Mouse (Mus musculus): ENCODE data around the gene Cbx2. TPM values are rescaled to one million over a fixed set of nuclear protein-coding genes. Genes with fewer than 3 reads are reported as not detected.

Gene Cbx2
- polyA plus RNA-seq, 1 experiment from 2014 or later, result 29.3 TPM

DNA sequence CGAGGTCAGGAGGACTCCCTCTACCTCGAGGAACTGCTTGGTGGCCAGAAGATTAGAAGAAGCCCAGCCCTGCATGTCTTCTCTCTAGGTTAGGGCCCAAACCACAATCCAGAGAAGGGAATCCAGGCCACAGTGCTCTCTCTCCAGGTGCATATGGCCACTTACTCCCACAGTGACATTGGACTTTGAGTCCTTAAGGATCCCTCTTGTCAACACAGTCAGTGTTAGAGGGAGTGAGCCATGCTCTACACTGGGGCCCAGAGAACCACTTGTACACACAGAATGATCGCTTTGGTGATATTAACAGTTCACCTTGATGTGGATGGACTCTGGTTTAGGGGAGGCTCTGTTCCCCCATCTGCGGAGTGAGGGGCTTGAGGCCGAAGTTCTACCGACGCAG is 49.5 kb downstream of the Cbx2 start:
- H3K4me1 ChIP-seq (replicated peaks), result no peaks in the 10 kb centered on the region
- H3K27ac ChIP-seq (ENCODE audit: poor library complexity, severe bottlenecking), result no peak overlapping the region
- H3K27me3 ChIP-seq (replicated peaks), result peaks cover 51% of the 10 kb centered on the region
- no peaks in the 10 kb centered on the region for H3K36me3 ChIP-seq
- no peak for ATAC-seq (ENCODE audit: insufficient number of reproducible peaks, low FRiP score)
- H3K9me3 ChIP-seq (replicated peaks), result peaks cover 7% of the 10 kb centered on the region
- H3K4me2 ChIP-seq, result no peak overlapping the region
- no peak overlapping the region for H3K9ac ChIP-seq
- 72% methylated on average over 7 of the region's 7 CpGs for WGBS
- H3K4me3 ChIP-seq, result no peak overlapping the region

DNA sequence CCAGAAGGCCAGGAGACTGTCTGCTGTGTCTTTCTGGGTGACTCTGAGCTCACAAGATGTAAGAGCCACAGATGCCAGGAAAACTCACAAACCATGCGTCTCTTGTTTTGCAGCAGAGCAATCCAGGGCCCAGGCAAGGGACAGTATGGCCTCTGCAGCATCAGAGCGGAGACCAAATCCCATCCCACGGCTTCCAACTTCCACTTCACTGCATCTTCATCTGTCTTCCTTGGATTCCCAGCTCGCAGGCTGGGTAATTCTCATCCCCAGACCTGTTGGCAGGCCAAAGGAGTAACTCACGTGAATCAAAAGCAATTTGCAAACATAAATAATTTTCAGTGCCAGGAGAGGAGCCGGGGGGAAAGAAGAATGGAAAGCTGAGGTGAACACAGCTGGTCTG is 50.2 kb downstream of the Cbx2 start:
- no peak for ATAC-seq (ENCODE audit: insufficient number of reproducible peaks, low FRiP score)
- peaks cover under 1% of the 10 kb centered on the region for H3K4me1 ChIP-seq (replicated peaks)
- H3K4me3 ChIP-seq, result no peak overlapping the region
- H3K36me3 ChIP-seq, result 0 out of 2 replicates have a peak, but pooled peaks cover 3% of the 10 kb centered on the region
- H3K9ac ChIP-seq, result no peak overlapping the region
- H3K27ac ChIP-seq (ENCODE audit: poor library complexity, severe bottlenecking), result no peak overlapping the region
- peaks cover 51% of the 10 kb centered on the region for H3K27me3 ChIP-seq (replicated peaks)
- peaks cover 7% of the 10 kb centered on the region for H3K9me3 ChIP-seq (replicated peaks)
- 76% methylated on average over 6 of the region's 6 CpGs for WGBS
- H3K4me2 ChIP-seq, result no peak overlapping the region

DNA sequence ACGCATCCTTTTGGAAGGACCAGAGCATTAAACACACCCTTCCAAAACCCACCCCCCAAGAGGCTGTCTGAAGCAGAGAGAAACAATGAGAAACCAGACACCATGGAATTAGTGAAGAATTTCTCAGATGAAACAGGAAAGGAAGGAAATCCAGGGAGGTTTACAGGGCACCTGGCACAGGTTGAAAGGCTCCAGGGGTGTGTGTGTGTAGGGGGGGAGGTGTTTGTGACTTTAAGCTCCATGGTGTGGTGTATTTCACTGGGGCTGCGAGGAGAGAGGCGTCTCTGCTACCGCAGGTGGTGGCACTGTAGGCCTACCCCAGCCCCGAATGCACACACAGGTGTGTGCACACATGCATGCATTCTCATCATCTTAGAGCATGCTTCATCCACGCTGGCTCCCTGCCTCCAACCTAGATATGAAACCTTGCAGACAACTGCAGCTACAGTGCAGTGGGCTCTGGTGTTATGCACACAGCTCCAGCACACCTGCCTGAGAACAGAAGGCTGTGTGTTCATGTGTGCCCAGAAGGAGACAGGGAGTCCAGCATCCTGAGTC is 51.2 kb downstream of the Cbx2 start:
- H3K36me3 ChIP-seq, result 0 out of 2 replicates have a peak, but pooled peaks cover 3% of the 10 kb centered on the region
- peaks cover 10% of the 10 kb centered on the region for H3K4me1 ChIP-seq (replicated peaks)
- 72% methylated on average over 6 of the region's 6 CpGs for WGBS
- peaks cover 46% of the 10 kb centered on the region for H3K27me3 ChIP-seq (replicated peaks)
- H3K9ac ChIP-seq, result no peak overlapping the region
- H3K4me2 ChIP-seq, result no peak overlapping the region
- ATAC-seq (ENCODE audit: insufficient number of reproducible peaks, low FRiP score), result no peak
- peaks cover 7% of the 10 kb centered on the region for H3K9me3 ChIP-seq (replicated peaks)
- H3K4me3 ChIP-seq, result no peak overlapping the region
- no peak overlapping the region for H3K27ac ChIP-seq (ENCODE audit: poor library complexity, severe bottlenecking)

DNA sequence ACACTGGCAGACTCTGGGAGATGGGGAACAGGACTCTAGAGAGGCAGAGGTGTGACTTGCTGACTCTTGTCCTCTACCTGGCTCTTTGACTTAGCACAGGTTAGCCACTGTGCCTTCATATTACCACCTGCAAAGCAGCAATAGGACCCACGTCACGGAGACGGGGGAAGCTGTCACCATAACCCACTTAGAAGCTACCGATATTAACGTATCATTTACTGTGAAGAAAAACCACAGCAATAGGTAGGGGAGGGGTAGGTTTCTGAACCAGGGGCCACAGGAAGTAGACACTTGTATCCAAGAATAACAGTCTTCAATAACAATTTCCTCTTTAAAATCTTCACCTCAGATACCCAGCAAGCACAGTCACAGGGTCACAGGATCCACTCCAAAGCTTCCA is 53.0 kb downstream of the Cbx2 start:
- peaks cover 48% of the 10 kb centered on the region for H3K27me3 ChIP-seq (replicated peaks)
- peaks cover 8% of the 10 kb centered on the region for H3K36me3 ChIP-seq
- no peaks in the 10 kb centered on the region for H3K9me3 ChIP-seq (replicated peaks)
- H3K27ac ChIP-seq (ENCODE audit: poor library complexity, severe bottlenecking), result no peak overlapping the region
- no peak overlapping the region for H3K9ac ChIP-seq
- H3K4me2 ChIP-seq, result no peak overlapping the region
- ATAC-seq (ENCODE audit: insufficient number of reproducible peaks, low FRiP score), result no peak
- peaks cover 24% of the 10 kb centered on the region for H3K4me1 ChIP-seq (replicated peaks)
- H3K4me3 ChIP-seq, result no peak overlapping the region
- WGBS, result 83% methylated on average over 5 of the region's 5 CpGs

DNA sequence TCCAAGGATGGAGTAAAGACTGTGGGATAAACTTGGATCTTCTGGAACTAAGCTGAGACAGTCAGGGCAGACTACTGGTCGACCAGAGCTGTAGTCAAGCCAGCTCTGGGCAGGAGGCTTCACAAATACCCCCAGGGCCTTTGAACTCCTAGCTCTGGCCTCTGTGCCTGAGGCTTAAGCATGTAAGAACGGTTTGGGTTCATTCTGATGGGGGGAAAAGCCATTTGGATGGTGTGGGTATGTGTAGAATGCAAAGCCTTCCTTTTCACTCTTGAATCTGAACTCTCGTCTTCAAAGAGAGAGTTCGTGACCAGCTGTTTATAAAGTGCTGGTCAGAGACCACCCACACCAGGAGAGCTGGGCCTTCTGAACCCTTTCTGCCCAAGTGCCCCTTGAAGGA is 55.0 kb downstream of the Cbx2 start:
- no peak overlapping the region for H3K9ac ChIP-seq
- H3K36me3 ChIP-seq, result peaks cover 27% of the 10 kb centered on the region
- WGBS, result 80% methylated on average over 4 of the region's 4 CpGs
- H3K4me2 ChIP-seq, result no peak overlapping the region
- H3K4me1 ChIP-seq (replicated peaks), result peaks cover 43% of the 10 kb centered on the region
- no peak overlapping the region for H3K4me3 ChIP-seq
- no peak overlapping the region for H3K27ac ChIP-seq (ENCODE audit: poor library complexity, severe bottlenecking)
- peaks cover 49% of the 10 kb centered on the region for H3K27me3 ChIP-seq (replicated peaks)
- ATAC-seq (ENCODE audit: insufficient number of reproducible peaks, low FRiP score), result no peak
- no peaks in the 10 kb centered on the region for H3K9me3 ChIP-seq (replicated peaks)

DNA sequence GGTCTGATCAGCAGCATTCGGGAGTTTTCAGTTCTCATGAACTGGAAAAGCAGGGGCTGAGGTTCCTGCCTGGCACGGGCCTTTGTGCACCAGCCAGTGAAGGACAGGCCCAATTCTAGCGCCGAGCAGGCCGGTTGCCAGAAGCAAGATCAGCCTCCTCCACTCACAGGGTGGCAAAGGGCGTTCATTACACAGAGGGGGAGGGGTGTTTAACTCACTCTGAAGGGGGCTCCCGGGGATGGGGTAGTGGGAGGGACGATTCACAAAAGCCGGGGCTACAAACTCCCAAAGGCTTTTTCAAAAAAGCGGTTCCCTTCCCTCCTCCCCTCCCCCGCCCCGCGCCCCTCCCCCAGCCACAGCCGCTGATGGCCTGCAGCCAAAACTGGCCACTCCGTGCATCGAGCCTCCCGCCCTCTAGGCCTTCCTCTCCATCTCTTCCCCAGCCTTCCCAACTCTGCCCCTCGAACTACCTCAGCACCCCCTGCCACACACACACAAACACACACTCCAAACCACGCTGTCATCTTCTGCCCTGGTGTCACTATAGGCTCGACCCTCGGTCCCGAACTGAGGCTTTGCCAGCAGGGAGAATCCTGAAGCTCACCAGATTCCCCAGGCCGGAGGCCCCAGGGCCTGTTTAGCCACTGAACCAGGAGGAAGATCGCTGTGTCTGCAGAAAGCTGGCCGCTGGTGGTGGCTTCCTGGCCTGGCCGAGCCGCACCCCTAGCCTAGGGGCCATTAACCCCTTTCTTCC is 56.1 kb downstream of the Cbx2 start:
- peak; percentile 33; the same call in 1 of the 2 replicates for ATAC-seq (ENCODE audit: insufficient number of reproducible peaks, low FRiP score)
- 5% methylated on average over 25 of the region's 27 CpGs for WGBS
- peak overlapping the region; percentile 64 for H3K9ac ChIP-seq

DNA sequence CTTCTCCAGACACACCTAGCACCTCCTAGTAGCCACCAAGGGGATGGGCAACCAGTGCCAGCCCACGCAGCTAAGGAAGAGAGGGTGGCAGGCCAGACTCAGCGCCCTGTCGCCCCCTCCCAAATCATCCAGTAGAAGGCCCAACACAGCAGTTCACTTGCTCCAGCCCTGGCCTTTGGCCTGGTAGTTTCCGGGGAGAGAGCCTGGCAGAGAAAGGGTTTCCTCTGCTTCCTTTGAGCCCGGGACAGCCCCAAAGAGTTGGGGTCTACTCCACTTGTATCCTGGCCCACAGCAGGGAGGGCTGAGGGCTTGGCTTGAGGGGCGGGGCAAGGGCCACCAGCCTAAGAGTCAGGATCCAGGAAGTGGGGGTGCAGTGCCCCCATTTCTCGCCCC is 56.7 kb downstream of the Cbx2 start:
- Histone ChIP-seq H3K4me1 (replicated peaks) (peaks cover 59% of the 10 kb centered on the region), H3K4me2 (peak overlapping the region; percentile 59), H3K4me3 (peak overlapping the region; percentile 17; the same call in 1 of the 2 replicates), H3K9me3 (replicated peaks) (no peaks in the 10 kb centered on the region), H3K9ac (peak overlapping the region; percentile 64), H3K27me3 (replicated peaks) (peaks cover 43% of the 10 kb centered on the region), H3K27ac (ENCODE audit: poor library complexity, severe bottlenecking) (peak overlapping the region; percentile 68), H3K36me3 (peaks cover 27% of the 10 kb centered on the region)
- 42% methylated on average over 7 of the region's 7 CpGs for WGBS
- ATAC-seq (ENCODE audit: insufficient number of reproducible peaks, low FRiP score), result 0 out of 2 replicates have a peak, but pooled peaks have one; percentile 16

More for the DNA sequence above, 56.1 kb downstream of the Cbx2 start:
- H3K36me3 ChIP-seq, result peaks cover 27% of the 10 kb centered on the region
- H3K4me2 ChIP-seq, result peak overlapping the region; percentile 59
- H3K9me3 ChIP-seq (replicated peaks), result no peaks in the 10 kb centered on the region
- H3K4me1 ChIP-seq (replicated peaks), result peaks cover 54% of the 10 kb centered on the region
- peak overlapping the region; percentile 17 for H3K4me3 ChIP-seq
- H3K27me3 ChIP-seq (replicated peaks), result peaks cover 48% of the 10 kb centered on the region
- H3K27ac ChIP-seq (ENCODE audit: poor library complexity, severe bottlenecking), result peak overlapping the region; percentile 68

DNA sequence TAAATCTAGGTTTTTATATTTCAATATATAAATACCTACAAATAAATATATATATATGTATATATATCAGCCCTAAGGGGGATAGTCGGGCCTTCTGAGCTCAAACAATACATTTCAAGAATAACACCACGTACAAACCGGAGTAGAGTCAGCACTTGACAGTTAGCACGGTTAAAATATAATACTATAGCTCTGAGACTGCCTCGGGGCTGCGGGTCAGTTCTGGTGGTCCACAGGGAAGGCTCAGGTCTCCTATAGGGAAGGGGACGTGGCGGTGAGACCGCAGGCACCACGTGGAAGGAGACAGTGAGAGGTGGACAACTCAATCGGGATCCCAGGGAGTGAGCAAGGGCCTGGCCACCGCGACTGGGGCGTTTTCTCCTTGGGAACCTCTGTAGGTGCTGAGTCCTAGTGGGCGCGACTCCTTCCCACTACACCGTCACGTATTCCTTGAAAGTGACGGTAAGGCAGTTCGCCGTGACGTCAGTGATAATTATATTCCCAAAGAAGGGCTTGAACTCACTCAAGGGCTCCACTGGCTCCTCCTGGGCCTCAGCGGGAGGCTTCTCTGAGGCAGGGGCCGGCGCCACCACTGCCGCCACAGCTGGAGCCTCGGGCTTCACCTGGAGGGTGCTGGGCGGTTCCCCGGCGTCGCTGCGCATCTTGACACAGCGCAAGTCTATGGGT is 57.8 kb downstream of the Cbx2 start:
- H3K36me3 ChIP-seq, result peaks cover 27% of the 10 kb centered on the region
- no peak for ATAC-seq (ENCODE audit: insufficient number of reproducible peaks, low FRiP score)
- H3K9me3 ChIP-seq (replicated peaks), result no peaks in the 10 kb centered on the region
- H3K9ac ChIP-seq, result no peak overlapping the region
- H3K27ac ChIP-seq (ENCODE audit: poor library complexity, severe bottlenecking), result no peak overlapping the region
- 48% methylated on average over 33 of the region's 33 CpGs for WGBS
- H3K27me3 ChIP-seq (replicated peaks), result peaks cover 33% of the 10 kb centered on the region
- no peak overlapping the region for H3K4me2 ChIP-seq
- H3K4me1 ChIP-seq (replicated peaks), result peaks cover 63% of the 10 kb centered on the region
- no peak overlapping the region for H3K4me3 ChIP-seq

Other genes starting within 250 kb of the Cbx2 start
- gene Rbfox3, start 111.4 kb upstream of the Cbx2 start, polyA plus RNA-seq (2016; fragmentation: Nextera tagmentation; extraction: Ambion mirVana), result 0.08 and 0.26 TPM in 2 replicates
- not detected in 2 replicates for gene Enpp7, start 34.8 kb upstream of the Cbx2 start, polyA plus RNA-seq (2016; fragmentation: Nextera tagmentation; extraction: Ambion mirVana)
- gene Cbx8, start 18.0 kb downstream of the Cbx2 start, polyA plus RNA-seq (2016; fragmentation: Nextera tagmentation; extraction: Ambion mirVana), result 7.3 and 8.8 TPM in 2 replicates
- 13.2 and 14.9 TPM in 2 replicates for gene Cbx4, start 63.3 kb downstream of the Cbx2 start, polyA plus RNA-seq (2016; fragmentation: Nextera tagmentation; extraction: Ambion mirVana)
- gene Tbc1d16, start 205.5 kb downstream of the Cbx2 start, polyA plus RNA-seq (2016; fragmentation: Nextera tagmentation; extraction: Ambion mirVana), result 7.4 and 7.5 TPM in 2 replicates
- 3.1 and 3.7 TPM in 2 replicates for gene Ccdc40, start 205.6 kb downstream of the Cbx2 start, polyA plus RNA-seq (2016; fragmentation: Nextera tagmentation; extraction: Ambion mirVana)
- 116 and 117 TPM in 2 replicates for gene Gaa, start 244.9 kb downstream of the Cbx2 start, polyA plus RNA-seq (2016; fragmentation: Nextera tagmentation; extraction: Ambion mirVana)

Data from heart, embryonic 12.5 days (tissue).